Mouse (Mus musculus): Measurements from ENCODE around the gene Lgals12.

DNA sequence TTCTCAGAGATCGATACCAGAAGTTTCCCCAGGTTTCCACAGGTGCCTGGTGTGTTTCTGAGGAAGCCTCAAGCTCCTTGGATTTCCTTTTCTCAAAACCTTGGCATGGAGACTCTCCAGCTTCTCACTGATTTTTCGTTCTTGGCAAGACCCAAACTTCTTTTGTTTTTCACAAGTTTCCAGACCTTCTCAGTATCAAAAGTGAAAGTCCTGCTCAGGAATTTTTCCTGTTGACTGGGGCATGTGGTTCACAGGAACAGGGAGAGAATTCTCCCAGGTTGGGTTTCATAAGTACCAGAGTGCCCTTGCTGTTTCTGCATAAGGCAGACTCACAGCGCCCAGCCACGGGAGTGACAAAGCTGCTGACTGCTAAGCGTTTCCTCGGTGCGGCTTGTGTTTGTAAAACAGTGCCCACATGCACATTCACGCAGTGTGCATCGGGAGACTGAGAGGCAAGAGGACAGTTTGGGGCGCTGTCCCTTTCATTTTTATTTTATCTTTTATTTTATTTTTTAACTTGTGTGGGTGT is 44.3 kb downstream of the Lgals12 start:
- TF ChIP-seq GABPA (IDR thresholded peaks at IDR 0.05; ENCODE audit: insufficient replicate concordance, low read depth, low read length) (no peak), PAX5 (IDR thresholded peaks at IDR 0.05; ENCODE audit: low read length) (no peak), USF2 (conservative IDR thresholded peaks at IDR 0.05; ENCODE audit: low read depth, low read length) (no peak), MAX (IDR thresholded peaks at IDR 0.05; ENCODE audit: low read length) (no peak), ETS1 (conservative IDR thresholded peaks at IDR 0.05; ENCODE audit: low read depth, low read length) (no peak), RCOR1 (conservative IDR thresholded peaks at IDR 0.05; ENCODE audit: low read depth, low read length) (no peak), CTCF (conservative IDR thresholded peaks at IDR 0.05 in 1 of 2, IDR thresholded peaks at IDR 0.05 in 1 of 2; ENCODE audit: low read depth in 2 of 2, low read length in 2 of 2) (no peak), MAZ (IDR thresholded peaks at IDR 0.05; ENCODE audit: low read depth, low read length) (no peak)
